Mouse (Mus musculus): ENCODE measurements around the gene Ints2. TPM values are rescaled to one million over a fixed set of nuclear protein-coding genes. Genes with fewer than 3 reads are reported as not detected.

Ints2 gene
- polyA plus RNA-seq, 1 experiment from 2014 or later, result 35.7 TPM

- H3K9ac ChIP-seq (ENCODE audit: low read depth, low read length), result no peak overlapping the region
- no peaks in the 10 kb centered on the region for H3K4me1 ChIP-seq (ENCODE audit: control insufficient read depth, insufficient read depth, low read length)
- peaks cover 72% of the 10 kb centered on the region for H3K36me3 ChIP-seq (ENCODE audit: control insufficient read depth, insufficient read depth, low read length)
- H3K27ac ChIP-seq (ENCODE audit: low read depth, low read length), result no peak overlapping the region
- no peaks in the 10 kb centered on the region for H3K9me3 ChIP-seq (ENCODE audit: control insufficient read depth, low read length)
- 88% methylated on average over 8 of the region's 8 CpGs for WGBS
- no peak overlapping the region for H3K4me2 ChIP-seq (replicated peaks; ENCODE audit: low read depth, low read length)
- H3K4me3 ChIP-seq (ENCODE audit: low read length), result no peak overlapping the region
- no peaks in the 10 kb centered on the region for H3K27me3 ChIP-seq (ENCODE audit: control insufficient read depth, insufficient read depth, low read length)
- ATAC-seq (ENCODE audit: low FRiP score, low TSS enrichment), result no peak
Observed at GRCm38 (mm10) chr11:86226646-86227180, 30.7 kb downstream of the Ints2 start.

GRCm38 (mm10) chr11:86225761-86226160 lies 31.6 kb downstream of the Ints2 start:
- no peaks in the 10 kb centered on the region for H3K9me3 ChIP-seq (ENCODE audit: control insufficient read depth, low read length)
- H3K36me3 ChIP-seq (ENCODE audit: control insufficient read depth, insufficient read depth, low read length), result peaks cover 68% of the 10 kb centered on the region
- 86% methylated on average over 4 of the region's 4 CpGs for WGBS
- H3K27ac ChIP-seq (ENCODE audit: low read depth, low read length), result no peak overlapping the region
- no peak for ATAC-seq (ENCODE audit: low FRiP score, low TSS enrichment)
- no peak overlapping the region for H3K4me2 ChIP-seq (replicated peaks; ENCODE audit: low read depth, low read length)
- H3K4me3 ChIP-seq (ENCODE audit: low read length), result no peak overlapping the region
- H3K27me3 ChIP-seq (ENCODE audit: control insufficient read depth, insufficient read depth, low read length), result no peaks in the 10 kb centered on the region
- H3K4me1 ChIP-seq (ENCODE audit: control insufficient read depth, insufficient read depth, low read length), result no peaks in the 10 kb centered on the region
- H3K9ac ChIP-seq (ENCODE audit: low read depth, low read length), result no peak overlapping the region

GRCm38 (mm10) chr11:86211803-86212202 lies 45.6 kb downstream of the Ints2 start:
- Histone ChIP-seq H3K27me3 (ENCODE audit: control insufficient read depth, insufficient read depth, low read length) (no peaks in the 10 kb centered on the region), H3K9me3 (ENCODE audit: control insufficient read depth, low read length) (no peaks in the 10 kb centered on the region), H3K9ac (ENCODE audit: low read depth, low read length) (no peak overlapping the region), H3K4me3 (ENCODE audit: low read length) (no peak overlapping the region), H3K4me1 (ENCODE audit: control insufficient read depth, insufficient read depth, low read length) (no peaks in the 10 kb centered on the region), H3K4me2 (replicated peaks; ENCODE audit: low read depth, low read length) (no peak overlapping the region), H3K36me3 (ENCODE audit: control insufficient read depth, insufficient read depth, low read length) (peaks cover 71% of the 10 kb centered on the region), H3K27ac (ENCODE audit: low read depth, low read length) (no peak overlapping the region)
- WGBS, result 72% methylated on average over 1 of the region's 1 CpGs
- ATAC-seq (ENCODE audit: low FRiP score, low TSS enrichment), result no peak

GRCm38 (mm10) chr11:86209123-86209522 lies 48.3 kb downstream of the Ints2 start:
- H3K4me3 ChIP-seq (ENCODE audit: low read length), result no peak overlapping the region
- peaks cover 78% of the 10 kb centered on the region for H3K36me3 ChIP-seq (ENCODE audit: control insufficient read depth, insufficient read depth, low read length)
- H3K4me2 ChIP-seq (replicated peaks; ENCODE audit: low read depth, low read length), result no peak overlapping the region
- no peak for ATAC-seq (ENCODE audit: low FRiP score, low TSS enrichment)
- H3K9ac ChIP-seq (ENCODE audit: low read depth, low read length), result no peak overlapping the region
- H3K4me1 ChIP-seq (ENCODE audit: control insufficient read depth, insufficient read depth, low read length), result no peaks in the 10 kb centered on the region
- no peak overlapping the region for H3K27ac ChIP-seq (ENCODE audit: low read depth, low read length)
- H3K27me3 ChIP-seq (ENCODE audit: control insufficient read depth, insufficient read depth, low read length), result no peaks in the 10 kb centered on the region
- H3K9me3 ChIP-seq (ENCODE audit: control insufficient read depth, low read length), result peaks cover 3% of the 10 kb centered on the region; the same call in 1 of the 2 replicates
- 96% methylated on average over 2 of the region's 2 CpGs for WGBS

- no peak overlapping the region for H3K9ac ChIP-seq (ENCODE audit: low read depth, low read length)
- peaks cover 67% of the 10 kb centered on the region for H3K36me3 ChIP-seq (ENCODE audit: control insufficient read depth, insufficient read depth, low read length)
- WGBS, result 98% methylated on average over 4 of the region's 4 CpGs
- no peak overlapping the region for H3K4me3 ChIP-seq (ENCODE audit: low read length)
- no peaks in the 10 kb centered on the region for H3K27me3 ChIP-seq (ENCODE audit: control insufficient read depth, insufficient read depth, low read length)
- no peak for ATAC-seq (ENCODE audit: low FRiP score, low TSS enrichment)
- H3K4me1 ChIP-seq (ENCODE audit: control insufficient read depth, insufficient read depth, low read length), result no peaks in the 10 kb centered on the region
- H3K4me2 ChIP-seq (replicated peaks; ENCODE audit: low read depth, low read length), result no peak overlapping the region
- no peak overlapping the region for H3K27ac ChIP-seq (ENCODE audit: low read depth, low read length)
- peaks cover 9% of the 10 kb centered on the region for H3K9me3 ChIP-seq (ENCODE audit: control insufficient read depth, low read length)
Observed at GRCm38 (mm10) chr11:86205876-86206275, 51.5 kb downstream of the Ints2 start.

- Histone ChIP-seq H3K4me1 (ENCODE audit: control insufficient read depth, insufficient read depth, low read length) (0 out of 2 replicates have a peak, but pooled peaks cover 2% of the 10 kb centered on the region), H3K9ac (ENCODE audit: low read depth, low read length) (no peak overlapping the region), H3K36me3 (ENCODE audit: control insufficient read depth, insufficient read depth, low read length) (peaks cover 64% of the 10 kb centered on the region), H3K4me2 (replicated peaks; ENCODE audit: low read depth, low read length) (no peak overlapping the region), H3K4me3 (ENCODE audit: low read length) (no peak overlapping the region), H3K27me3 (ENCODE audit: control insufficient read depth, insufficient read depth, low read length) (no peaks in the 10 kb centered on the region), H3K27ac (ENCODE audit: low read depth, low read length) (no peak overlapping the region), H3K9me3 (ENCODE audit: control insufficient read depth, low read length) (peaks cover 9% of the 10 kb centered on the region)
- ATAC-seq (ENCODE audit: low FRiP score, low TSS enrichment), result no peak
- 98% methylated on average over 5 of the region's 5 CpGs for WGBS
Observed at GRCm38 (mm10) chr11:86205031-86205430, 52.3 kb downstream of the Ints2 start.

- Histone ChIP-seq H3K9ac (ENCODE audit: low read depth, low read length) (peak overlapping the region; percentile 90), H3K27ac (ENCODE audit: low read depth, low read length) (peak overlapping the region; percentile 85), H3K4me3 (ENCODE audit: low read length) (peak overlapping the region; percentile 86), H3K4me1 (ENCODE audit: control insufficient read depth, insufficient read depth, low read length) (0 out of 2 replicates have a peak, but pooled peaks cover 7% of the 10 kb centered on the region), H3K36me3 (ENCODE audit: control insufficient read depth, insufficient read depth, low read length) (peaks cover 38% of the 10 kb centered on the region), H3K9me3 (ENCODE audit: control insufficient read depth, low read length) (peaks cover 9% of the 10 kb centered on the region), H3K4me2 (replicated peaks; ENCODE audit: low read depth, low read length) (peak overlapping the region; percentile 68), H3K27me3 (ENCODE audit: control insufficient read depth, insufficient read depth, low read length) (no peaks in the 10 kb centered on the region)
- WGBS, result 44% methylated on average over 16 of the region's 16 CpGs
- ATAC-seq (ENCODE audit: low FRiP score, low TSS enrichment), result no peak
Observed at GRCm38 (mm10) chr11:86201901-86202675, 55.3 kb downstream of the Ints2 start.

DNA sequence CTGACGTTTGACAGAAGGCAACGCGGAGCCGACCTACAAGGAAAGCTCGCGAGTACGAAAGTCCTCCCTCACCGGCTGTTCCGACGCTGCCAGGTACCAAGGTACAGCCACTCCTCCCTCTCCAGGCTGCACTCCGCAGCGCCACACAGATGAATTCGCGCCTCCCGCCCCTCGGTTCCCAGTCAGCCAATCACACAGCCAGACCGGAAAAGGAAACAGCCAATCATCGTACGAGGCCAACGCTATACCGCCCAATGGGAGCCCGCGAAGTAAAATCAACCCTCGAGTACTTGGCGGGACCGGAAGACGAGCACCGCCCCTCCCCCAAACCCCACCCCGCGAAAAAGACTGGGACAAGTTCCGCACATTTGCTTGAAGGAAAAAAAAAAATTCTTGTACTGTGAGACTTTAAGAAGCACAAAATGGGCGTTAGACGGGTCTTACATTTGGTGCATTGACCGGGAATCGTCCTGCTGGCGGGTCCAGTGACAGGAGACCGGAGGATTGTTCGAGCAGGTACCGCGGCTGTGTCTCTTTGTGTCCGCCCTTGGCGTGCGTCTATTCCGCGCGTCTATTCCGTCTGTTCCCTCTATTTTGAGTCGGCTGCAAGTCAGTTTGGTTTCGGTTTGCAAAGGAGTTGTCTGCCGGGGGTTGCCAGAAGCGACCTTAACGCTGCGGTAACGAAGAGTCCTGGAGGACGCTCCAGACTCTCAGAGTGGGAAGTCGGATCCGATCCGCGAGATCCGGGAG lies 56.2 kb downstream of the Ints2 start, which contains the start of gene Brip1:
Brip1 (minus strand) TSS at position 157 of the 750 bp plus-strand sequence.
- peaks cover 9% of the 10 kb centered on the region for H3K9me3 ChIP-seq (ENCODE audit: control insufficient read depth, low read length)
- H3K4me3 ChIP-seq (ENCODE audit: low read length), result peak within 1 kb of the TSS; percentile 86
- peak; percentile 98 for ATAC-seq (ENCODE audit: low FRiP score, low TSS enrichment)
- H3K4me2 ChIP-seq (replicated peaks; ENCODE audit: low read depth, low read length), result peak within 1 kb of the TSS; percentile 68
- H3K9ac ChIP-seq (ENCODE audit: low read depth, low read length), result peak within 1 kb of the TSS; percentile 90
- under 1% methylated on average over 60 of the region's 60 CpGs for WGBS
- 0 out of 2 replicates have a peak, but pooled peaks cover 7% of the 10 kb centered on the region for H3K4me1 ChIP-seq (ENCODE audit: control insufficient read depth, insufficient read depth, low read length)
- H3K27ac ChIP-seq (ENCODE audit: low read depth, low read length), result peak within 1 kb of the TSS; percentile 89
- H3K27me3 ChIP-seq (ENCODE audit: control insufficient read depth, insufficient read depth, low read length), result no peaks in the 10 kb centered on the region
- H3K36me3 ChIP-seq (ENCODE audit: control insufficient read depth, insufficient read depth, low read length), result peaks cover 31% of the 10 kb centered on the region
